Mouse (Mus musculus): ENCODE data around the gene Plscr5.
"Not testable (repeated sequence)": the region's sequence is repeated elsewhere in the genome, so short reads cannot be mapped to it uniquely, and the experiment has no call there.

The Plscr5 gene

DNA sequence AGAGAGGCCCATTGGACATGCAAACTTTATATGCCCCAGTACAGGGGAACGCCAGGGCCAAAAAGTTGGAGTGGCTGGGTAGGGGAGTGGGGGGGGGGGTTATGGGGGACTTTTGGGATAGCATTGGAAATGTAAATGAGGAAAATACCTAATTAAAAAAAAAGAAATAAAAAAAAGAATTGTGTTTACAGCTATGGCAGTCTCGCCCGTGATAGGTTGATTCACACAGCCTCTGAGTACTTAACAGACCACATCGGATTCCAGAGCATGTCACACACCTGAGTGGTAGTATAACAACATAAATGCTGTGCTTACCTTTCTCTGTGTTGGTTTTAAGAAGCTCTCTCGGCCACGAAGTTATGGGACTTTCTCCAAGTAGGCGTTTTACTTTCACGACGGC, at the start of gene Plscr5:
Gene Plscr5 (plus strand): TSS at position 301 of the 400 bp plus-strand sequence.
- not testable (repeated sequence) for DNase-seq (ENCODE audit: low spot score)

DNA sequence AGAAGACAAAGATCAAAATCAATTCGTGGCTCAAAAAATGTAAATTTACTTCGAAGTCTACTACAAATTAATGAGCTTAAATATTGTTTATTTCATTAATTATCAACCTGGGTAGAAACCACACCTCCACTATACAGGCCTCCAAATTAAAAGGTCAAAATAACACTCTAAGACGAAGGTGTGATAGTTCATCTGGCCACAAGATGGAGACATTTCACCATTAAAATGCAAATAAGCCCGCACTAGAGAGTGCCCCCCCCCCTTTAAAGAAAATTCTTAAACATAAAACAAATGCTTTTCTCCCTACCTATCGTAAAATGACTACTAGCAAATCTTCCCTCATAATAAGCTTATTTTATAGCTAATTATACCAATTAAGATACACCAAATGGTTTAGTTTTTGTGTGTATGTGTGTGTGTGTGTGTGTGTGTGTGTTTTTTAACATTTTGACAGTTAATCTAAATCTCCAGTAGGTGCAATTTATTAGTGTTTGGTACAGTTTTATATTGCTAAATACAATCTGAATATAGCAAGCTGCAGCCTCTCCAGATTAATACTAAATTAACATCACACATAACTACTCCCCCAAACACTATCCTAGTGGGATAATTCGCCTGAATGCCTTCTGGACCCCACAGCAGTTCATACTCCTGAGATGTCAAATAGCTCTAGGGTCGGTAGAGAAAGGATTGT, 45.0 kb upstream of the Plscr5 start:
- DNase-seq (ENCODE audit: low spot score), result no peak

DNA sequence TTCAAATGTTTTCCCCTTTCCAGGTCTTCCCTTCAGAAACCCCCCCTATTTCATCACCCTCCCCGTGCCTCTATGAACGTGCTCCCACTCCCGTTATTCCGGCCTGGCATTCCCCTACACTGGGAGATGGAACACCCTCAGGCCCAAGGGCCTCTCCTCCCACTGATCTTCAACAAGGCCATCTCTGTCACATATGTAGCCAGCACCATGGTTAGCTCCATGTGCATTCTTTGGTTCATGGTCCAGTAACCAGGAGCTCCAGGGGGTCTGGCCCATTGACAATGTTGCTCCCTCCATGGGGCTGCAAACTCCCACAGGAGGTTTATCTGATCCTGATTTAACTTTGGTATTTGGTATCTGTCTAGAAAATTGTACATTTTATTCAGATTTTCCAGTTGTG, 30.5 kb upstream of the Plscr5 start:
- no peak for DNase-seq (ENCODE audit: low spot score)

DNA sequence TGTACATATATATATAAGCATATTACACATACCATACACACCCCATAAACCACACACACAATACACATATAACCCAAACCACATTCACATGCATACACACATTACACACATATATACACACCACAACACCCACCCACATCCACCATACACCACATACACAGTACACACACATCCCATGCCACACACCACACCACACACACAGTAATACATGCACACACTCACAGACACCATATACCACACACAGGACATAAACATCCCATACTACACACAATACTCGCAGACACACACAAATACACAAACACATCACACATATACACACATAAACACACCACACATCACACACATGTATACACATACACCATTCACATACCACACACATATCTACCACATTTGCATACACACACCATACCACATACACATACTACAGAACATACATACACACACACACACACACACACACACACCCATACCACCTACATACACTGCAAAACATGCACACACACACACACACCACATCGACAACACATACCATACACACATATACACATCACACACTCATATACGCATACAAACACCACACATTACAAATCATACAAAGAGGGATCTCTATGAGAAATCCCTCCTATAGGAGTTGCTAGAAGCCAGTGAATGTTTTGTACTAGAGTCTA, 19.3 kb upstream of the Plscr5 start:
- no peak for DNase-seq (ENCODE audit: low spot score)

DNA sequence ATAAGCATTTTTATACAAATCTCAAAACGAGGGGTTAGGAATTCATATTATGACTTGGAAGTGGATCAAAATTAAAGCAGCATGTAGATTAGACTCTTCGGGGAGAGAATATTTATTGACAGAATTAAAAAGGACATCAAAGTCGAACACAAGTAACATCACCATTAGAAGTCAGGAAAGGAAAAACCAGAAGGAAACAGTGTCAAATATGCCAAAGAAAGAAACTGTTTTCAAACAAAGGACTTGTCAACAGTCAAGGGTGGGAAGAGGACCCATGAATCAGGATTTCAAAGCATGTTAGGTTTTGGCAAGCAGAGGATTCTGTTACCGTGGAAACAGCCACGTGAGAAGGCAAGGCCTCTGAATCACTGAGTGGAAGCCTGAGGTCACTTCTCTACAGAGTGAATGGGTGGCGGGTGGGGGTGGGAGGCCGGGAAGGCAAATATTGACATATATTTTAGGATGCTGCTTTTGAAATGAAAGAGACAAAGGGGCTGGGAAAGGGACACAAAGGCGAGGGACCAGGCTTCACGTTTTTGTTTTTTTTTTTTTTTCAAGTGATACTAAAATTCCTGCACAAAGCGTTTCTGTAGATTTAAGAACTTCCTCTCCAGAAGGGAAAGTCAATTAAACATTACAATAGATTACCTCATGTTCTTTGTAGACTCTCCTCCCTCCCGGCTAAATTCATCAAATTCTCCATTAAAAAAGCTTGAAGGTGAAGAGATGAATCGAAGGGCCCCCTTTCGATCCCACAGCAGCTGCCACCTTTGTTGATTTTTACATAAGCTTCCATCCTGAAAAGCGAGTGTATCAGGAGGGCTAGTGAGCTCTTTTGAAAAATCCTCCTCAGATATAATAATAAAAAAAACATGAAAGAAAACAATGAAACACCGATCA, 18.3 kb upstream of the Plscr5 start:
- no peak for DNase-seq (ENCODE audit: low spot score)

DNA sequence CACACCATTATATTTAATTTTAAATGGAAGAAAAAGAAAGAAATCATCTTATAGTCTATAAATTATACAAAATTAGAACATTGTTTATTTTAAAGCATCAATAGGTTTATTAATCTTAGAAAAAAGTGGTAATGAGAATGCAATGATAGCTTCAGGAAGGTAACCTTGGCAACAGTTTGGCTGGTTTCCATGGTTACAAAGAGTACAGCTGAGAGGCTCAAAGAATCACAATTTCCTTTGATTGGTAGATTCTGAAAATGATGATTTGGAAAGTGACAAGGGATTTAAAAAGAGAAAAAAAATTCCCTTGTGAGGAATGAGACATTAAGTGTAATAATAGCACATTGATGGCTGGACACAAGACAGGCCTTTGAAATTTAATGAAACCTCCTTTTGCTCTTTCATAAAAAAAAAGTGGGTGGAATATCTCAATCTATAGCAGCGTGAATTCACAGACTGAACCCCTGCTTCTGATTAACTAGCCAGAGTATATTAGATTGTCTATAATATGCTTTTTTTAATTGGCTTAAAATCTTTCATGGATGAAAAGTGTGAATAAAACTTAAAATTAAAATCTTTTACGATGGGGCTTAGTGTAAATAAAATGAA, 13.8 kb upstream of the Plscr5 start:
- DNase-seq (ENCODE audit: low spot score), result no peak

DNA sequence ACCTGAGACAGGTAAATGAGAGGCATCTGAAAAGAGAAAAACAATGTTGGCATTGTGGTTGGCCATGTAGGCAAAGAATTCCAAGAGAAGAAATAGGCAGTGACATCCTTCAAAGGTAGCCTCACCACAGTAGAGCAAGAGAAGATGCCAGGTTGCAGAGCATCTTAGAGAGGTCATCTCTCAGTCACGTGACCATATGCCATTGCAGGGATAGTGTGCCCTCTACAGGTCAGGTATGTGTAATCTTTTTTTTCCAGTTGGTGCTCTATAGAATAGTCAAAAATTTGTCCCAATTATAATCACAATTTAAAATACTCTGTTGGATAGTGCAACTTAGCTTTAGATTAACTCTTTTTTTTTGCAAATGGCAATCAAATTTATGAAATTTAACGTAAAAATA, 1.4 kb upstream of the Plscr5 start:
- DNase-seq (ENCODE audit: low spot score), result no peak

DNA sequence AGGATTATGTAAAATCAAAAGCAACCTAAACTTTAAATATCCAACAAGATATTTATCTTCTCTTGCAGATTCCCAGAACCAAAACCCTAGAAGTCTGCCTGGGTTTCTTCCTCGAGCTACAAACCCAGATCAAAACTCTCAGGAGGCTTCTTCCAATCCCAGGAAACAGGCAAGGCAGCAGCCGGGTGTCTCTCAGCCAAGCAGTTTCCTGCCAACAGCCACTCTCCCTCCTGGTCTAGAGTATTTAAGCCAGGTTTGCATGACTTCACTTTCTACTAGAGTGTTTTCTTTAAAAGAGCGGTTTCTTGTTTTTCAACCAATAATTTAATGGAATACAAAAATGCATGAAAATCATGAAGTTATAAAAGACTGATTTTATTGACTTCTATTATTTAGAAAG, 5.7 kb downstream of the Plscr5 start:
- no peak for DNase-seq (ENCODE audit: low spot score)

DNA sequence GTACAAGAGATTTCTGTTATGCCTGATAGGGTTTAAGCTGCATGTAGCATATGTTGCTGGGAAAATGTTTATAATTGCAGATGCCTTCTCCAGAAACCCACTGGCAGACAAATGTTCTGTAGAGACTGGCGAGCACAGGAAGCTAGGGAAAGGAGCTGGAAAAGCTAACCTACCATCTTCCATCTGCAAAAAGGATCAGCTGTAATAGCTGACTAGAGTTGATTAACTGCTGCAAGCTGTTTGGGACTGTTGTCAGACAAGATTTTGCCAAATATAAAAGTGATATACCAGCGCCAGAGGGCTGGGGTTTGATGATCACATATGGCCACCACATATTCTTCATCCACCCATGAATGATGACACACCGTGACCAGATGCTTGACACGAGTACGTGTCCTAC, 6.8 kb downstream of the Plscr5 start:
- DNase-seq (ENCODE audit: low spot score), result no peak

DNA sequence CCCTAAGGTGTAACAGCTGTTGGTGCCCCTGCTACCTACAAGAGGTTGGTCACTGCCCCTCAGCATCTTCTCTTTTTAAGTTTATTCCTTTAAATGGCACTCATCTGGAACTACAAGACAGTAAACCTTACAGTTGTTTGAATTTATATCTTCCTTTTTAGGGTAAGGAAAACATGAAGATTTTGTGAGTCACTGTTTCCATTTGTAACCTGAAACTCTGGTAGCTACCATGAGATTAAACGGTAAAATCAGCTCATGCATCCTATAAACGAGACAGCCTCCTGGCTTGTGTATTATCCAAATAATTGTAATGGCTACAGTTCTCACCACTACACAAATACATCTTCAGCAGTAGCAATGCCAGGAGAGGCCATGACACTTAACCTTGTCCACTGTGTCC, 11.7 kb downstream of the Plscr5 start:
- no peak for DNase-seq (ENCODE audit: low spot score)

DNA sequence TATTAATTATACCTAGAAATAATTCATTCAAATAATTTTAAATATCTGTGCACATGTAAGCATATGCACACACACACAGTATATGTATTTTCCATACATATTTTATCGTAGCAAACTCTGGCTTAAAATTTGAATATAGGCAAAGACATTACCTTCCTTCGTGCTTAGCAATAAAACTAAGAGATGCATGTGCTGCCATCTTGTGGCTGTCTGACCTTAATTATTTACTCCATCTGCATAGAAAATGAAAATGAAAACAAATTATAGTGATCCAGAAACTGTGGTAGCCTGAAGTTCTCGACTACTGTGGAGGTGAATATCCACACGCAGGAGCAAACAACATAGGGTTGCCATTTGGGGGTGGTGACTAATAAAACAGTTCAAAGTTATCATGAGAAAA, 14.6 kb downstream of the Plscr5 start:
- DNase-seq (ENCODE audit: low spot score), result no peak

DNA sequence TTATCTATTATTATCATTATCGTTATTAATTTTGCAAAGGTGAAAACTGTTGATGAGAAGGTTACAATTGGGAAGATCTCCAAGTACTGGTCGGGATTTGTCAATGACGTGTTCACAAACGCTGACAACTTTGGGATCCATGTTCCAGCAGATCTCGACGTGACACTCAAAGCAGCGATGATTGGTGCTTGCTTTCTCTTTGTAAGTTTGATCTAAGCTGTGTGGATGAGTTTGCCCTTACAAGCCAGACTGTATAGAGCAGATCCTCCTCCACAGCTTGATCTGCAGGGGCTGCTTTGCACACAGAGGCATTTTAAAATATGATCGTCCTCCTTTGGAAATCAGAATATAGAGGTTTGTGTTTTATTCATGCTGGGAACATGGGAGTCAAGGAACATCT, 15.0 kb downstream of the Plscr5 start:
- DNase-seq (ENCODE audit: low spot score), result no peak

DNA sequence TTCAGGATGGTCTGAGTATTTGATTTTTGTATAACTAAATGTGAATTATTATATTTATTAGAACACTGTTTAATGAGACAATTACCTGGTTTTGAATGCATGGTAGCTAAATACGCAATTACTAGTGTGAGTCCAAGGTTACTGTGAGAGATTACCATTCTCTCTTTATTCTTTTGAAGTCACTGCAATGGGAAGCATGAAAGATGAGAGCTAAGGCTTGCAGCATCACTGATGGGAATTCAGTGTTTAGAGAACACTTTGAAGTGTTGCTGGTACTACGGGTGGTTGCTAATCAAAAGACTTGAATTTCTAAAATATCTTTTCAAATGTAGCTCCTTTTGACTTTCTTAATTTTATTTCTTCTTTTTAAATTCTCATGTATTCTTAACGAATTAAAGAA, 17.1 kb downstream of the Plscr5 start:
- no peak for DNase-seq (ENCODE audit: low spot score)

DNA sequence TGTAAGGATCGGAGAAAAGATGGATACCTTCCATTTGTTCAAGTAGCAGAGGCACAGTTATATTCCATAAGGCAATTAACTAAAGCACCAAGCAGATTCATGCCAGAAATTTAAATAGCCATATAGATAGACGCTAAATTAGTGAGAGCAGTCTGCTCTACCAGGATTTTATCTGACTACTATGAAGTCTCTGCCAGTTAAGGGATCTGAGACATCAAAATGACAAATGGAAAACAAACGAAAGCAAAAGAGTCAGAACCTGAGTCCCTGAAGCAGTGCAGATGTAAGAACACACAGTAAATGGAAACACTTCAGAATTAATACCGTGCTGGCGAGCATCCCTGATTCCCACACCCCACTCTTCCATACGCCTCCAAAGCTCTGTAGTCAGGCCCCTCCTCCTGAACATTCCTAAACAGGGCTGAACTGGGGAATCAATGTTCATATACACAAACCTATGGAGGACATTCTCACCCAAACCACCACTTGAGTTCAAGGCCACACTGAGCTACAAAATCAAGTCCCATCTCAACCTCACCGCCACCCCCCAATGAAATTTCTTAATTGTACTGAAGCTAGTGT, 17.7 kb downstream of the Plscr5 start:
- DNase-seq (ENCODE audit: low spot score), result no peak

DNA sequence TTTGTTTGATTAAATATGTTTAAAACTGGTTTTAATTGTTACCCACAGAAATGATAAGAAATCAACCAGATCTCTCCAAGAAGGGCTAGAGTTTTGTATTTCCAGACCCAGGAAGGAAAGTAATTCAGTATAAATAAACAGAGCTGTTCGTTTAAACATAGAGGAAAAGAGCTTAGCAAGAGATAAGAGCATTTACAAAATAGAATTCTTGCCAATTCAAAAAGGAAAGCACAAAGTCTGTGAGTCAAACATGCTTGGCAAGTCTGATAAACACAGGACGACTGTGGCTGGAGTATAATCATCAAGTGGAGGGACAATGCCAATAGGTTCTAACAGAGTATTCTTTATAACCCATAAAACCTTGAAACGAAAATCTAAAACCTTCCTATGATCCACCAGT, 18.3 kb downstream of the Plscr5 start:
- no peak for DNase-seq (ENCODE audit: low spot score)

DNA sequence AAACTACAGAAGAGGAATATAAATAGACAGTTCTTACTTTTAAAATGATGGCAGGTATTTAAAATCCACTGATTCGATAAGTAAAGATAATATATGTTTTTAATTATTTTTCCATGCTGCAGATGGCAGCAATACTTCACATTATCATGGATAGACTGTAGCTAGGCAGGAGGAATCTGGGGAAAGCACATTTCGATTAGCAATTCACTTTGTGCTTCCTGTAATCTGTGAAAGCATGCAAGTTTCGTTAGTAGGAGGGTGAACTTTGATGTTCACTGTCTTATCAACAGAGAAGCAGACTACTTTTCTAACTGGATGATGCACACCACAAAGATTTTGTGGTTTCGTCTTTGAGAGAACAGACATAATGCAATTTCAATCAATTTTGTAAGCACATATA, 24.7 kb downstream of the Plscr5 start:
- no peak for DNase-seq (ENCODE audit: low spot score)

DNA sequence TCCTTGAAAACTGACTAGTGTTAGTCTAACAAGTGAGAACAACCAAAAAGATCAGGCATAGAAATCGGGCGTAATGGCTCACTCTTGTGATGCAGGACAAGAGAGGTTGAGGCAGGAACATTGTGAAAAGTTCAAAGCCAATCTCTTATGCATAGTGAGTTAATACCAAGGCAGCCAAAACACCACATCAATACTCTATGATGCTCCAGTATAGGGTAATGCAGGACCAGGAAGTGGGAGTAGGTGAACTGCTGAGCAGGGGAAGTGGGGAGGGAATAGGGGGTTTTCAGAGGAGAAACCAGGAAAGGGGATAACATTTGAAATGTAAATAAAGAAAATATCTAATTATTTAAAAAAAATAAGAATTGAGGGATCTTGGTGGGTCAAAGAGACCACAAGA, 25.2 kb downstream of the Plscr5 start:
- no peak for DNase-seq (ENCODE audit: low spot score)

DNA sequence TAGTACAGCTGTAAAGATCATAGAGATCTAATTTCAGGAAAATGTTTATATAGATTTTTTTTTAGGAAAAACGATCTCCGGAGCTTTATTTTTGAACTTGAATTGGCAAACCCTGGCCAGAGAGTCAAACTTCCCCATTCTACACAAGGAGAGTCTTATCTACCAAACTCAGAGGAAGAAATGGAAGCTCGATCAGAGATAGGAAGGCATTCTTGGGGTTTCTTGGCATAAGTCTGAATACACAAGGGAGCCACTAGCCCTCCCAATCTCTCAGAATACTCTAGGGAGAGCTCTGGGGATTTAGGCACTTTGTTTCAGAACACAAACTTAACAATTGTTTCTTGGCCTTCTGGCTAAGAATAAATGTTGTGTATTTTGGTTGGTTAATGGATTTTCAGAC, 27.4 kb downstream of the Plscr5 start:
- no peak for DNase-seq (ENCODE audit: low spot score)

DNA sequence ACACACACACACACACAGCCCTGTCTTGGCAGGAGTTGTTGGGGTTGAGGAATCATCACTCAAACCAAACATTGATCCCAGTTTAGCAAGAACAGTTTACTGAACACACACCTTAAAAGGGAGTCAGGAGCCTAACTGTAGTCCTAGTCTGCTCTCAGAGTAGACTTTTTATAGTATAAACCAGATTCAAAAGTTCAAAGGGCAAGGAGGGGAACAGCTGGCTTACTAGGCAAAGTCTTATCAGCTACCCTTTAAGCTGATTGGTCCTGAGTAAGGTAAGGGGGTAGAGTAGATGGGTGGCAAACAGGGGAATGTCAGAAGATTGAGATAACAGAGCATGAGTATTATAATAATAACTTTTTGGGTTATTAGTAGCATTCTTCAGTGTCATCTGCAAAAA, 28.7 kb downstream of the Plscr5 start:
- DNase-seq (ENCODE audit: low spot score), result no peak

DNA sequence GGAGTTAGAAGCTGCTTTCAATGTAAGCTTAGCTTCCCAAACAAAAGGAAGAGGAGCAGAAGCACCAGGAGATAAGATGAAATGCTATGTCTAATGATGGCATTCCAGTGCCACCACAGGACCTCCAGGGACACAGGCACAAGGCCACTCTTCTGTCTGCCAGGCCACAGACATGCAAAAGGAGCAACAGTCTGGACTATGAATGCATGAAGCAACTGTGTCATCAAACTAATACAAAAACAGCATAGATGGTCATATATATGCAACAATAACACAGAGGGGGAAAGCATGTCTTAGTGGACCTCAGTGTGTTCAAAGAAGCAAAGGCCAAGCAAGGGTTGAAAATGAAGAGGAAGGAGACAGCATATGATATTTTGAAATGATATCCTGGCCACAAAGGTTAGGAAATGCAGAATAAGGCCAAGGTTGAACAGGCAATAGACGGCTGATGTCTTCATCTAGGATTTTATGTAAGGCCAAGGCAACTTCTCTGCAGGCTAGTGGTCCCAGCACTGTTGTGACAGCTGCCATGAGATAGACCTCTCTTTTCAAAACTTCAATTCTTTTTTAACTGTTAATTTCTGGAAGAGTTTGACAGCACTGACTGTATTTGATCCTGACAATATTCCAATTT, 32.0 kb downstream of the Plscr5 start:
- no peak for DNase-seq (ENCODE audit: low spot score)

DNA sequence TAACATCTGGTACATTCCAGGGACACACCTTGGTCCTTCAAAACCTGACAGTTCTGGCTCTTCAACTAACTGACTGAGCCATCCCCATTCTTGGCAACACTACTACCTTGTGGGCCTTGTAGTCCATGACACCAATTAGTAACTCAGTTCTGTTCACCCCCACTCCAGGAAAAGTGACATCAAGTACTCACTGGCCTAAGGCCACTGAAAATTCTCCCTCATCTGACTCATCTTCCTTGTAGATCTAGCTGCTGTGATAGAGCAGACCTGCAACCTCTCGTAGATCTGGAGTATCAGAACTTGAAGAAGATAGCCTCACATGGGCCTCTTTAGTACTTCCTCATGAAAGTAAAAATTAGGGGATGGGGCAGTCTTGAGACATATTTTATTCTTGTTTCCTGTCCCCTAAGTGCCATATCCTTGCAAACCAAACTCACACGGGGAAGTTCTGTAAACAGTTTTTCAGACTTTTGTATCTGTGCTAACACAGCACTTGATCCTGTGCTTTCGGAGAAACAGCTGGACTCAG, 33.5 kb downstream of the Plscr5 start:
- no peak for DNase-seq (ENCODE audit: low spot score)

DNA sequence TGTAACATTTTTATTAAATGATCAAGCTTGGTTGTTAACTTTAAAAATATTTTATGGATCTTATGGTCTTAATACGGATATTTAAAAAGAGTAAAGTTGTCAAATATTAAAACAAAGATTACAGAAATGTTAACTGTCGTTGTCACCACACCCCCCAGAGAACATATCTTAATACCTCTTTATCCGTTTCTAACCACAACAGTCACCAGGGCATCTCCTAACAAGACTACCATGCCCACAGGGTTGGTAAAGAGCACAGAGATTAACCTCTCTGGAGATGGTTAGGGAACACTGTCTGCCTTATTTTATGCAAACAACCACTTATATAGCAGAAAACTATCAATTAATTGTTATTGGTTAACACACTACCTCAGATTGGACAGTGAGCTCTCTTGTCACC, 34.1 kb downstream of the Plscr5 start:
- no peak for DNase-seq (ENCODE audit: low spot score)
